Mouse (Mus musculus) liver, embryonic 12.5 days (tissue): Measurements from ENCODE around the gene Mpo. TPM values are rescaled to one million over a fixed set of nuclear protein-coding genes. Genes with fewer than 3 reads are reported as not detected.
A peak's percentile ranks its signal among the peaks of the same experiment; 100 is the strongest.

Experiments
- ATAC-seq: fragments of 200-750 bp; cut with Nextera tagmentation; 2 replicates; pipeline ENCODE4 v1.8.0; 2017; ENCODE audit warnings: moderate number of reproducible peaks, mild to moderate bottlenecking, moderate library complexity
- H3K27ac ChIP-seq: fragments of 300-500 bp; sonication (generic); 2 replicates; pipeline ENCODE4 v1.5.1; 2016; ENCODE audit warnings: mild to moderate bottlenecking
- H3K27me3 ChIP-seq: fragments of 300-500 bp; sonication (generic); replicated peaks from 2 replicates; pipeline ENCODE4 v1.6.1; 2016; ENCODE audit warnings: mild to moderate bottlenecking, moderate library complexity
- H3K36me3 ChIP-seq: fragments of 300-500 bp; sonication (generic); 2 replicates; pipeline ENCODE4 v1.6.1; 2016; ENCODE audit warnings: mild to moderate bottlenecking, moderate library complexity
- H3K4me1 ChIP-seq: fragments of 300-500 bp; sonication (generic); 2 replicates; pipeline ENCODE4 v1.6.1; 2016
- H3K4me2 ChIP-seq: fragments of 300-500 bp; sonication (generic); 2 replicates; pipeline ENCODE4 v1.6.1; 2016; ENCODE audit warnings: mild to moderate bottlenecking, moderate library complexity
- H3K4me3 ChIP-seq: fragments of 300-500 bp; sonication (generic); 2 replicates; pipeline ENCODE4 v1.5.1; 2016; ENCODE audit warnings: mild to moderate bottlenecking, moderate library complexity
- H3K9ac ChIP-seq: fragments of 300-500 bp; sonication (generic); 2 replicates; pipeline ENCODE4 v1.6.1; 2016; ENCODE audit warnings: mild to moderate bottlenecking, moderate library complexity
- H3K9me3 ChIP-seq: fragments of 300-500 bp; sonication (generic); replicated peaks from 2 replicates; pipeline ENCODE4 v1.6.1; 2016; ENCODE audit warnings: mild to moderate bottlenecking, moderate library complexity
- WGBS: fragments of 180-500 bp; shearing (Covaris S2); methylation state at CpG from one replicate; pipeline ENCODE4 v1.1.7; 2016; ENCODE audit not compliant: insufficient replicate concordance; 5-methylcytosine and 5-hydroxymethylcytosine counted together
- polyA plus RNA-seq: library from polyadenylated mRNA; unstranded; fragments of >200 nt; fragmentation: Nextera tagmentation; extraction: Ambion mirVana; gene quantifications from 2 replicates; pipeline ENCODE4 v1.2.1, GENCODE M21; 2016

Mpo gene
- polyA plus RNA-seq, result 209 and 217 TPM in 2 replicates

DNA sequence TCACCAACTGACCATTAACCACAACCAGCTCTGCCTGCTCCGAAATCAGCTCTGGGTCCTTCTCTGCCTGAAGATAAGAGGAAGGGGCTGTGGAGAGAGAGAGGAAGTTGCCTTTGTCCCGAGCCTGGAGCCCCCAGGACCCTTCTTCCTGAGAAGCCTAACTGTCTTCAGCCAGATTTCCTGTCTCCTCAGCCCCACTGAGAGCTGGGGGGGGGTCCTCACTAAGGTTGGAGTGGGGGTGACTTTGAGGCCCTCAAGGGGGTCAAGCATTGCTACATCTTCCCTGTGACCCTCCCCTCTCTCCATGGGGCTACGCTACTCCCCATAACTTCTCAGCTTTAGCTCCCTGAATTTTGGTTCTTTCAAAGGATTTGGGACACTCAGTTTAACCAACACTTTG is at the start of gene Mpo:
TSS of gene Mpo (plus strand) at position 122 of the 400 bp plus-strand sequence.
- WGBS, result 14% methylated on average over 3 of the region's 3 CpGs
- Histone ChIP-seq H3K9me3 (no peaks in the 10 kb centered on the region), H3K27me3 (peaks cover 19% of the 10 kb centered on the region), H3K9ac (peak within 1 kb of the TSS; percentile 3; the same call in 1 of the 2 replicates), H3K27ac (peak within 1 kb of the TSS; percentile 52; the same call in 1 of the 2 replicates), H3K4me3 (peak within 1 kb of the TSS; percentile 20; the same call in 1 of the 2 replicates), H3K36me3 (no peaks in the 10 kb centered on the region), H3K4me1 (no peaks in the 10 kb centered on the region; the same call in 1 of the 2 replicates), H3K4me2 (0 out of 2 replicates have a peak within 1 kb of the TSS, but pooled peaks have one; percentile 16)
- no peak for ATAC-seq

DNA sequence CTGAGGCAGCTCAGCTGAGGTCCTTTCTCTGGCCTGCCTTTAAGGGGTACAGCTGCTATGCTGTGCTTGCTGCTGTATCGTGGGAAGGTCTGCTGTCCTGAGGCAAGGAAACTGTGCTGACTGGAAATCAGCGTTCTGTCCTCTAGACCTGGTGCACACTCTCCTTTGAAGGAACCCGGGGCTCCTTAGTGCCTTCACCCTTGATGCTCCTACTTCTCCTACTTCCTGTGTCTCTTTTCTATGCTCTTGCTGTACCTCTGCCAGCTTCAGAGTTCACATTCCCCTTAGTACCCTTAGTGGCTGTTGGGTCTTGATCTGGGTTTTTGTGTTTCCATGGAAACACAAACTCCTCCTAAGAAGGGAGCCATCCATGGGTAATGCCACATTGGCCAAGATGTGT is 49.7 kb upstream of the Mpo start:
- no peak for ATAC-seq
- H3K4me1 ChIP-seq, result peaks cover 37% of the 10 kb centered on the region
- 95% methylated on average over 3 of the region's 3 CpGs for WGBS
- H3K9ac ChIP-seq, result no peak overlapping the region
- H3K4me3 ChIP-seq, result no peak overlapping the region
- H3K27ac ChIP-seq, result no peak overlapping the region
- H3K4me2 ChIP-seq, result no peak overlapping the region
- peaks cover 75% of the 10 kb centered on the region for H3K36me3 ChIP-seq
- H3K9me3 ChIP-seq, result no peaks in the 10 kb centered on the region
- H3K27me3 ChIP-seq, result no peaks in the 10 kb centered on the region

- Histone ChIP-seq H3K4me3 (no peak overlapping the region), H3K9ac (no peak overlapping the region), H3K4me2 (no peak overlapping the region), H3K36me3 (peaks cover 62% of the 10 kb centered on the region), H3K27ac (peak overlapping the region; percentile 57; the same call in 1 of the 2 replicates), H3K27me3 (no peaks in the 10 kb centered on the region), H3K4me1 (peaks cover 40% of the 10 kb centered on the region), H3K9me3 (no peaks in the 10 kb centered on the region)
- ATAC-seq, result no peak
- WGBS, result 54% methylated on average over 4 of the region's 4 CpGs
These were observed 48.4 kb upstream of the Mpo start for GRCm38 (mm10) chr11:87744964-87745363.

DNA sequence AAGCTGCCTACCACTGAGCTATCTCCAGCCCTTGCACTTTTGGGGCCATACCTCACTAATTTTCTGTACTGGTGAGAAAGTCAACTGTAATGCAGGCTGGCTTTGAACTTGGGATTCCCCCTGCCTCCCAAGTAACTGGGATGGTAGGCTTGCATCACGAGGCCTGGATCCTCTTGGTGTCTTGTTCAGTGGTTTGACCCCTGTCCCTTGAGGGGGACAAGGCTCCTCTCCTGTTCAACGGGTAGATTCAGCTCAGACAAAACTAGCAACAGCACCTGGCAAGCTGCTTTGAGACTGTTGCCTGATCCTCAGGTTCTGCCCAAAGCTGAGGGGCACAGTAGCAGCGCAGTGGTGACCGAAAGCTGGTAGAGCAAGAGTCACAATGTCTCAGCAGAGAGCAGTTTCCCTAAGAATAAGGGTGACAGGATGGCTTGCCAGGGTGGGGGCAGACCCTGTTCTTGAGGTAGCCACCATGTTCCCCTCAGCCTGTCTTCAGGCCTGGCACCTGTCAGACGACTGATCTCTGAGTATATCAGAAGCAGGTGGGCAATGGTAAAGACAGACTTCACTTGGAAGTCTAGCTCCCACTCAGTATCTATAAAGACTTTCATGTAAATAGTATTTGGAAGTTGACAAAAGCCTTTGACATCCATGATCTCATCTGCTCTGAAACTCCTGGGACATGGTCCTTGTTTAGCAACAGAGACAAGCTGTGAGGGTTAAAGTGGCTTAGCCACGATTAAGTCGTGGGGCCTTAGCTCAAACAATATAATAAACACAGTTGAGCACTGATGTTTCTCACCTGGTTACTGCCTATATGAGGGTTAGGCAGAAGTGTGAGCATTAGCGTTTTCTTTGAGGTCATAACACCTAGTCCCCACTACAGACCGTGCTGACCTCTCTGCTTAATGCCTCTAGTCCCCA is 47.5 kb upstream of the Mpo start:
- 81% methylated on average over 9 of the region's 9 CpGs for WGBS

DNA sequence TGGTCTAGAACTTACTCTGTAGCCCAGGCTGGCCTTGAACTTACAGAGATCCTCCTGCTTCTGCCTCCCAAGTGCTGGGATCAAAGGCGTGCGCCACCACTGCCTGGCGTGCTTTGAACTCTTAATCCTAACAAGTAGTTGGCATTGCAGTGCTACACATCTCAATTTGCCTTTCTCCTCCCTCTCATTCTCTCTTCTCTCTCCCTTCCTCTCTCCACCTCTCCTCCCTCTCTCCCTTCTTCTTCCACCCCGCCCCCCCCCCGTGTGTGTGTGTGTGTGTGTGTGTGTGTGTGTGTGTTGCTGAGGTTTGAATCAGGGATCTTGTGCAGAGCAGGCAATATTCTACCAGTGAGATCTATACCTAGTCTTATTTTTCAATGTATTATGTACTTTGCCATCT is 46.1 kb upstream of the Mpo start:
- 74% methylated on average over 4 of the region's 5 CpGs for WGBS

More for the DNA sequence above, 47.5 kb upstream of the Mpo start:
- Histone ChIP-seq H3K9ac (no peak overlapping the region), H3K4me3 (no peak overlapping the region), H3K9me3 (no peaks in the 10 kb centered on the region), H3K27me3 (no peaks in the 10 kb centered on the region), H3K4me1 (peaks cover 47% of the 10 kb centered on the region), H3K4me2 (no peak overlapping the region), H3K36me3 (peaks cover 53% of the 10 kb centered on the region), H3K27ac (peak overlapping the region; percentile 100)
- ATAC-seq, result no peak

GRCm38 (mm10) chr11:87747716-87748115 is 45.7 kb upstream of the Mpo start:
- Histone ChIP-seq H3K4me3 (peak overlapping the region; percentile 51), H3K36me3 (peaks cover 35% of the 10 kb centered on the region), H3K27ac (peak overlapping the region; percentile 100), H3K4me1 (peaks cover 65% of the 10 kb centered on the region), H3K9ac (peak overlapping the region; percentile 86), H3K4me2 (peak overlapping the region; percentile 84), H3K9me3 (no peaks in the 10 kb centered on the region), H3K27me3 (no peaks in the 10 kb centered on the region)
- 86% methylated on average over 7 of the region's 7 CpGs for WGBS
- ATAC-seq, result no peak

More for the DNA sequence above, 46.1 kb upstream of the Mpo start:
- Histone ChIP-seq H3K27me3 (no peaks in the 10 kb centered on the region), H3K27ac (peak overlapping the region; percentile 100), H3K4me3 (no peak overlapping the region), H3K9ac (peak overlapping the region; percentile 86), H3K36me3 (peaks cover 39% of the 10 kb centered on the region), H3K4me1 (peaks cover 61% of the 10 kb centered on the region), H3K9me3 (no peaks in the 10 kb centered on the region), H3K4me2 (no peak overlapping the region)
- ATAC-seq, result no peak

GRCm38 (mm10) chr11:87748132-87749119 is 45.0 kb upstream of the Mpo start:
- Histone ChIP-seq H3K27me3 (no peaks in the 10 kb centered on the region), H3K9me3 (no peaks in the 10 kb centered on the region), H3K4me3 (peak overlapping the region; percentile 51), H3K36me3 (peaks cover 28% of the 10 kb centered on the region), H3K4me1 (peaks cover 72% of the 10 kb centered on the region), H3K4me2 (peak overlapping the region; percentile 84), H3K9ac (peak overlapping the region; percentile 86), H3K27ac (peak overlapping the region; percentile 100)
- WGBS, result 13% methylated on average over 19 of the region's 19 CpGs
- peak; percentile 60 for ATAC-seq

DNA sequence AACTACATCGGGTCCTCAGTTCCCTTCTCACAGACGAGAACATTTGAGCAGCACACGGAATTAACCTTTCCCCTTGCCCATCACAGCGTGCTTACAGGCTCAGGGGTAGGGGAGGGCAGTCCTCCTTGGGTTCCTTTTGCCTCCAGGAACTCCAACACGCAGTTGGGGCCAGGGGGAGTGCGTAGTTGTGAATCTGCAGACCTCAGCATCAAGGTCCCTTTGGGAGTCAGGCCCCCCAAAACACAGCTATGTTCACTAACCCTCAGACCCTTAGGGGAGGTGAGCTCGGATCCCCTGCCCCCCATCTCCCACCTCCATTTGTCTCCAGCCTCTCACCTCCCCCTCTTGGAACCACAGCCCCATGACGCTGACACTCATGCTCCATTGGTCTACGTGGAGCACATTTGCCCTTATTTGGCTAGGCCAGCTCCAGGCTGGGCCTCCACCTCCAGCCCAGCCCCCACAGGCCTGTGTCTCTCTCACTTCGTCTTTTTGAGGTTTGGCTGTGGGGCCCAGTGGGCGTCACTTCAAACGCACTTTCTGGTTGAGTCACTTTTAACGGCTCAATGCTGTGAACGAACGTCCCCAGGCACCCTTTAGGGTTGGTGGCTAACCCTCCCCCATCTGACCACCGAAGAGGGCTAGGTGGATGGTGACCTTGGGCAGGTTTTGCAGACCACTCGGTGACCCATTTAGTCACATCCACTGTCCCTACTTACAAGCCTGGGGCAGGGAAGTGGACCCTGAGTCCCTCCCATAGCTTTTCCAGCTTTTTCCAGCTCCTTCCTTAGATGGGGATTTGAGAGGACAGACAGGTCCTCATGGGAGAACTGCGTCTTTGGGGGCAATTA is 44.0 kb upstream of the Mpo start:
- Histone ChIP-seq H3K4me3 (peak overlapping the region; percentile 51), H3K9me3 (no peaks in the 10 kb centered on the region), H3K36me3 (peaks cover 18% of the 10 kb centered on the region), H3K27me3 (no peaks in the 10 kb centered on the region), H3K27ac (peak overlapping the region; percentile 100), H3K4me1 (peaks cover 82% of the 10 kb centered on the region), H3K9ac (peak overlapping the region; percentile 86), H3K4me2 (peak overlapping the region; percentile 84)
- ATAC-seq, result peak; percentile 84
- WGBS, result 9% methylated on average over 18 of the region's 18 CpGs

GRCm38 (mm10) chr11:87750043-87750421 is 43.3 kb upstream of the Mpo start:
- peak overlapping the region; percentile 100 for H3K27ac ChIP-seq
- peak overlapping the region; percentile 86 for H3K9ac ChIP-seq
- peak overlapping the region; percentile 84 for H3K4me2 ChIP-seq

DNA sequence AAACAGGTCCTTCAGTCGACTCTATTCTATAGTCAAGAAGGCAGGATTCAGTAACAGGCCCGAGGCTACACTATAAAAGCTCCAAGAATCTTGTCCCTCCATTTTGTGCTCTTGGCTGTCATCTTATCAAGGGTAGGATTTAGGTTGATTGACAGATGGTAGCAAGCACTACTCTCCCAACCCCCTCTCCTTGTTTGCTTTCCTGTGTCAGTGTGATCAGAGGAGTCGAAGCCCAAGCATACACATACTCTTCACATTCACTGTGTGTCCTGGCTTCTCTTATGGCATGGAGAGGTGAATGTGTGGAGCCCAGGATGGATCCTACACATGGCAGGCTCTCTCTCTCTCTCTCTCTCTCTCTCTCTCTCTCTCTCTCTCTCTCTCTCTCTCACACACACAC is 42.9 kb upstream of the Mpo start:
- 17% methylated on average over 3 of the region's 3 CpGs for WGBS
- Histone ChIP-seq H3K4me3 (peak overlapping the region; percentile 51), H3K4me1 (peaks cover 86% of the 10 kb centered on the region), H3K9me3 (no peaks in the 10 kb centered on the region), H3K4me2 (peak overlapping the region; percentile 84), H3K36me3 (peaks cover 7% of the 10 kb centered on the region), H3K9ac (peak overlapping the region; percentile 86), H3K27me3 (no peaks in the 10 kb centered on the region), H3K27ac (peak overlapping the region; percentile 100)
- ATAC-seq, result no peak

More at GRCm38 (mm10) chr11:87750043-87750421, 43.3 kb upstream of the Mpo start:
- peaks cover 12% of the 10 kb centered on the region for H3K36me3 ChIP-seq
- peaks cover 84% of the 10 kb centered on the region for H3K4me1 ChIP-seq
- peak; percentile 72 for ATAC-seq
- no peaks in the 10 kb centered on the region for H3K27me3 ChIP-seq
- H3K9me3 ChIP-seq, result no peaks in the 10 kb centered on the region
- 14% methylated on average over 11 of the region's 11 CpGs for WGBS
- H3K4me3 ChIP-seq, result peak overlapping the region; percentile 51

DNA sequence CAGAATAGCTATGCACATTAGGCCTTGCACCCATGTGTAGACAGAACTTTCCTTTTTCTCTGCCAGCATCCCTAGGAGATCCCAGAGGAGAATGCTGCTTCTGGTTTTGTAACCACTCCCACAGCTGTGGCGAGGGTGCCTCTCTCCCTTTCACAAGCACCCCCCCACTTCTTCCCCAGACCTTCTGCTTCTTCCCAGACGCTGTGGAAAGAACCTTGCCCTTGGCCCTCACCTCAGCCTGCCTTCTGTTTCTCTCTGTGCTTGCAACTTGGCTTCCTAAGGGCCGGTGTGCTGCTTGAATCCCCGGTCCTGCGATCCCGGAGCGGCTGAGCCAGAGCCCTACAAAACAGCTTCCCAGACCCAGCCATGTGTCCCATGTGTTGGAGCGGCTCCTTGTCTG is 42.4 kb upstream of the Mpo start:
- no peak for ATAC-seq
- Histone ChIP-seq H3K4me1 (peaks cover 86% of the 10 kb centered on the region), H3K27ac (peak overlapping the region; percentile 100), H3K36me3 (peaks cover 2% of the 10 kb centered on the region), H3K27me3 (no peaks in the 10 kb centered on the region), H3K9me3 (no peaks in the 10 kb centered on the region), H3K9ac (peak overlapping the region; percentile 86), H3K4me3 (peak overlapping the region; percentile 51), H3K4me2 (peak overlapping the region; percentile 84)
- 22% methylated on average over 8 of the region's 8 CpGs for WGBS
